Mouse (Mus musculus) intestine, postnatal 0 days (tissue): ENCODE measurements around the gene Trp73. TPM values are rescaled to one million over a fixed set of nuclear protein-coding genes. Genes with fewer than 3 reads are reported as not detected.
A peak's percentile ranks its signal among the peaks of the same experiment; 100 is the strongest.

ENCODE experiments used
- ATAC-seq: fragments of 200-750 bp; cut with Nextera tagmentation; 2 replicates; pipeline ENCODE4 v1.8.0; 2017; ENCODE audit warnings: mild to moderate bottlenecking, moderate TSS enrichment, moderate library complexity
- H3K27ac ChIP-seq: fragments of 300-500 bp; sonication (generic); 2 replicates; pipeline ENCODE4 v1.5.1; 2014; ENCODE audit warnings: mild to moderate bottlenecking, low read depth, low read length, moderate library complexity
- H3K27me3 ChIP-seq: fragments of 300-500 bp; sonication (generic); replicated peaks from 2 replicates; pipeline ENCODE4 v1.6.1; 2014; ENCODE audit warnings: low read length, mixed read lengths; ENCODE audit not compliant: control insufficient read depth, insufficient read depth
- H3K36me3 ChIP-seq: fragments of 300-500 bp; sonication (generic); 2 replicates; pipeline ENCODE4 v1.6.1; 2014; ENCODE audit warnings: mild to moderate bottlenecking, moderate library complexity; ENCODE audit not compliant: control insufficient read depth, insufficient read depth
- H3K4me1 ChIP-seq: fragments of 300-500 bp; sonication (generic); replicated peaks from 2 replicates; pipeline ENCODE4 v1.6.1; 2014; ENCODE audit warnings: antibody characterized with exemption, low read length, mixed read lengths; ENCODE audit not compliant: control insufficient read depth, insufficient read depth
- H3K4me2 ChIP-seq: fragments of 300-500 bp; sonication (generic); replicated peaks from 2 replicates; pipeline ENCODE4 v1.6.1; 2014; ENCODE audit warnings: low read depth, mild to moderate bottlenecking, moderate library complexity
- H3K4me3 ChIP-seq: fragments of 300-500 bp; sonication (generic); 2 replicates; pipeline ENCODE4 v1.5.1; 2014; ENCODE audit warnings: low read depth, low read length
- H3K9ac ChIP-seq: fragments of 300-500 bp; sonication (generic); 2 replicates; pipeline ENCODE4 v1.6.1; 2014; ENCODE audit warnings: mild to moderate bottlenecking, low read depth, low read length
- H3K9me3 ChIP-seq: fragments of 300-500 bp; sonication (generic); 2 replicates; pipeline ENCODE4 v1.6.1; 2016; ENCODE audit warnings: mixed run types; ENCODE audit not compliant: control insufficient read depth
- CTCF ChIP-seq: sonication (generic); IDR thresholded peaks from 2 replicates; pipeline ENCODE4 v1.5.1; 2016; ENCODE audit warnings: low read depth, mild to moderate bottlenecking, control low read depth, antibody characterized with exemption, moderate library complexity
- WGBS: fragments of 180-500 bp; shearing (Covaris S2); extraction: QIAGEN DNeasy Blood & Tissue Kit; methylation state at CpG from one replicate; pipeline ENCODE4 v1.1.7; 2014; 5-methylcytosine and 5-hydroxymethylcytosine counted together
- polyA plus RNA-seq: library from polyadenylated mRNA; unstranded; fragments of >200 nt; fragmentation: Nextera tagmentation; extraction: Ambion mirVana; gene quantifications from 2 replicates; pipeline ENCODE4 v1.2.1, GENCODE M21; 2015

Gene Trp73
- polyA plus RNA-seq, 1 experiment from 2014 or later: 0.03 TPM

DNA sequence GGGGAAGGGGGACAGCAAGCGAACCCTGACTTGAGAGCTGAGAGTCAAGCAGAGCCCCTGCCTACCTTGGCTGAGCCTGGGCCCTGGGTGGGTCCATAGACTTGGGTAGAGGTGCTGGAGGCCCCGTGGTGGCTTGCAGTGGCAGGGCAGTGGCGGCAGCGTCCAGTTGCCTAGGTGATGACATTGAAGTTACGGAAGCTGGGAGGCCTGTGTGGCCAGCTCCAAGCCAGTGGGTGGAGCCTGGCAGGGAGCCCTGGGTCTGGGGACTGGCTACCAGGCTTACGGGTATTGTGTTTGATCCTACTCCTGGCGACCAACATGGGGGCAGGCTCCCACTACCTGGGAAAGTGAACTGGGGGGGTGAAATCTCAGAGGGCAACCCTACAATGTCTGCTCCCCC lies 23.6 kb downstream of the Trp73 start:
- H3K27me3 ChIP-seq: no peaks in the 10 kb centered on the region
- no peak for TF ChIP-seq CTCF
- no peaks in the 10 kb centered on the region for H3K36me3 ChIP-seq
- no peak for ATAC-seq
- H3K27ac ChIP-seq: no peak overlapping the region
- H3K4me1 ChIP-seq: no peaks in the 10 kb centered on the region
- H3K9ac ChIP-seq: no peak overlapping the region
- H3K4me2 ChIP-seq: no peak overlapping the region
- H3K4me3 ChIP-seq: no peak overlapping the region
- 47% methylated on average over 7 of the region's 7 CpGs for WGBS
- no peaks in the 10 kb centered on the region for H3K9me3 ChIP-seq

- no peaks in the 10 kb centered on the region for H3K27me3 ChIP-seq
- H3K9ac ChIP-seq: no peak overlapping the region
- WGBS: 72% methylated on average over 11 of the region's 11 CpGs
- H3K27ac ChIP-seq: no peak overlapping the region
- no peaks in the 10 kb centered on the region for H3K9me3 ChIP-seq
- H3K4me1 ChIP-seq: no peaks in the 10 kb centered on the region
- no peak overlapping the region for H3K4me2 ChIP-seq
- no peak for TF ChIP-seq CTCF
- no peak for ATAC-seq
- no peak overlapping the region for H3K4me3 ChIP-seq
- no peaks in the 10 kb centered on the region for H3K36me3 ChIP-seq
These were observed 30.2 kb downstream of the Trp73 start for GRCm38 (mm10) chr4:154109850-154110243.

DNA sequence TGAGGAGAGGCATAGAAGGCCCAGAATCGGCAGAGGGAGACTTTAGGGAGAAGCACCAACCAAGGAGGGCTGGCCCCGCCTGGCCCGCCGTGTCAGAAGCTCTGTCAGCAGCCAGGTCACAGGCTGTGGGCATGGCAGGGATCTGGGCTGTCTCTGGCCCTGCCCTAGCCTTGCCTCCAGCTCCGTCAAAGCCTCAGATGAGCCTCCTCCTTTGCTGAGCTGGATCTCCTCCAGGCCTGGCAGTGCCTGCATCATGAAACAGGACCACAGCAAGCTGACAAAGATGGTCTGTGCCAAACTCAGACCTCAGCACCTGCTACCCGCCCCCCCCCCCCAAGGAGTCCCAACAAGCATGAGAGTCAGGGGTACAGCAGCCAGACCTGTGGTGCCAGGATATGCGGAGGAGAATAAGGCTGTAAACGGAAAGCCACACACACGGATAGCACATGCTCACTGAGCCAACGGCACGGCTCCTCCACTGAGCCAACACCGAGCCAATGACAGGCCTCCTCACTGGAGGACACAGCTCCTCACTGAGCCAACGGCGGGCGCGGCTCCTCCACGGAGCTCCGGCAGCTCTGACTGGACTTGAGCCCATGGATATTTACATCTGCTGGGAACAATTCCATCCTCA lies 30.7 kb downstream of the Trp73 start:
- no peak overlapping the region for H3K27ac ChIP-seq
- H3K9ac ChIP-seq: no peak overlapping the region
- no peaks in the 10 kb centered on the region for H3K27me3 ChIP-seq
- no peaks in the 10 kb centered on the region for H3K4me1 ChIP-seq
- no peaks in the 10 kb centered on the region for H3K36me3 ChIP-seq
- no peak overlapping the region for H3K4me3 ChIP-seq
- 33% methylated on average over 18 of the region's 18 CpGs for WGBS
- no peak for TF ChIP-seq CTCF
- H3K9me3 ChIP-seq: no peaks in the 10 kb centered on the region
- ATAC-seq: 0 out of 2 replicates have a peak, but pooled peaks have one; percentile 28
- H3K4me2 ChIP-seq: no peak overlapping the region

GRCm38 (mm10) chr4:154106497-154107061 lies 33.4 kb downstream of the Trp73 start:
- TF ChIP-seq CTCF: no peak
- 73% methylated on average over 13 of the region's 13 CpGs for WGBS
- ATAC-seq: no peak

DNA sequence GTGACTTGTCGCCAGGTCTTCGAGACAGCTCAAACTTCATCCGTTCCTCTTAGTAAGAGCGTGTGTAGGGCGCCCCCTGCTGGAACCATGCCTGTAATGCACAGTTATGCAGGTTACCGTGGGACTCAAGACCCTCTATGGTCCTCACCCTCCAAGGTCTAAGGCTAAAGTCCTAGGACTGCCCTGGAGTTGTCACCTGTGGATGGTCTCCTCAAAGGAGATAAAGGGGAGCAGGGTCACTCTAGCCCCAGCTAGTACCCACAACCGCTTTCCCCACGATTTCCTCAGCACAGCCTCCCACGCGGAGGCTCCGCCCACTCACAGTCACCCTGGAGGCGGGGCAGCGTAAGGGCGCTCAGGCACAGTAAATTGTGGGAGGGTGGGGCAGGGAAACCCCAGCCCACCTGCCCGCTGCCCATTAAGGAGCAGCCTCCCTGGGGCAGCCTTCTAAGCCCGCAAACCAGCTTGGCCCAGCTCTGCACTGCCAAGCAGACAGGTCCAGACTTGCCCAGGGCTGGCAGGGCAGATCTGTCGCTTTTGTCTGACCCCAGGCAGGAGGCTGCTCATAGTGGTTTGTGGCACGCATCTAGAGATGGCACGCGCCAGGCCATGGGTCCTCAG lies 34.5 kb downstream of the Trp73 start:
- Histone ChIP-seq H3K9me3 (no peaks in the 10 kb centered on the region), H3K27me3 (no peaks in the 10 kb centered on the region), H3K4me2 (peak overlapping the region; percentile 56), H3K36me3 (no peaks in the 10 kb centered on the region), H3K4me1 (no peaks in the 10 kb centered on the region), H3K9ac (no peak overlapping the region), H3K27ac (no peak overlapping the region), H3K4me3 (no peak overlapping the region)
- ATAC-seq: 0 out of 2 replicates have a peak, but pooled peaks have one; percentile 19
- peak; percentile 86 for TF ChIP-seq CTCF
- WGBS: 28% methylated on average over 20 of the region's 20 CpGs

More at GRCm38 (mm10) chr4:154106497-154107061, 33.4 kb downstream of the Trp73 start:
- H3K4me2 ChIP-seq: no peak overlapping the region
- no peaks in the 10 kb centered on the region for H3K9me3 ChIP-seq
- no peak overlapping the region for H3K27ac ChIP-seq
- H3K9ac ChIP-seq: no peak overlapping the region
- no peaks in the 10 kb centered on the region for H3K36me3 ChIP-seq
- H3K4me3 ChIP-seq: no peak overlapping the region
- no peaks in the 10 kb centered on the region for H3K27me3 ChIP-seq
- H3K4me1 ChIP-seq: no peaks in the 10 kb centered on the region

GRCm38 (mm10) chr4:154103912-154104311 lies 36.1 kb downstream of the Trp73 start:
- H3K9me3 ChIP-seq: no peaks in the 10 kb centered on the region
- H3K36me3 ChIP-seq: no peaks in the 10 kb centered on the region
- no peaks in the 10 kb centered on the region for H3K4me1 ChIP-seq
- TF ChIP-seq CTCF: no peak
- no peak overlapping the region for H3K9ac ChIP-seq
- ATAC-seq: no peak
- no peaks in the 10 kb centered on the region for H3K27me3 ChIP-seq
- H3K27ac ChIP-seq: no peak overlapping the region
- H3K4me3 ChIP-seq: no peak overlapping the region
- 88% methylated on average over 10 of the region's 10 CpGs for WGBS
- no peak overlapping the region for H3K4me2 ChIP-seq
